Mouse (Mus musculus) gastrocnemius, adult 2 months (tissue): ENCODE data around the gene Ankrd2. TPM values are rescaled to one million over a fixed set of nuclear protein-coding genes. Genes with fewer than 3 reads are reported as not detected.
"Not testable (repeated sequence)": the region's sequence is repeated elsewhere in the genome, so short reads cannot be mapped to it uniquely, and the experiment has no call there.

Experiments
- DNase-seq: peaks from one replicate; pipeline ENCODE4 v3.0.0; 2022
- H3K27ac ChIP-seq: fragments of 200-600 bp; 2 replicates; pipeline ENCODE4 v1.8.1; 2022; ENCODE audit warnings: mild to moderate bottlenecking
- H3K4me3 ChIP-seq: fragments of 200-600 bp; 2 replicates; pipeline ENCODE4 v1.8.1; 2022; ENCODE audit warnings: mild to moderate bottlenecking, moderate library complexity
- CTCF ChIP-seq: fragments of 200-600 bp; IDR thresholded peaks from 2 replicates; pipeline ENCODE4 v1.8.1; 2022; ENCODE audit warnings: antibody characterized with exemption, mild to moderate bottlenecking, moderate library complexity
- intact Hi-C: fragments of 180-260 bp; cut with DNase I; formaldehyde crosslinking; loops from one replicate; pipeline ENCODE4 v1.15.1; 2025
- total RNA-seq, 2 experiments: library from RNA; stranded (reverse); gene quantifications; 2 replicates each; pipeline ENCODE4 v1.2.3; 2021

Gene Ankrd2
- total RNA-seq, 2 experiments from 2014 or later = 154 to 235 TPM

DNA sequence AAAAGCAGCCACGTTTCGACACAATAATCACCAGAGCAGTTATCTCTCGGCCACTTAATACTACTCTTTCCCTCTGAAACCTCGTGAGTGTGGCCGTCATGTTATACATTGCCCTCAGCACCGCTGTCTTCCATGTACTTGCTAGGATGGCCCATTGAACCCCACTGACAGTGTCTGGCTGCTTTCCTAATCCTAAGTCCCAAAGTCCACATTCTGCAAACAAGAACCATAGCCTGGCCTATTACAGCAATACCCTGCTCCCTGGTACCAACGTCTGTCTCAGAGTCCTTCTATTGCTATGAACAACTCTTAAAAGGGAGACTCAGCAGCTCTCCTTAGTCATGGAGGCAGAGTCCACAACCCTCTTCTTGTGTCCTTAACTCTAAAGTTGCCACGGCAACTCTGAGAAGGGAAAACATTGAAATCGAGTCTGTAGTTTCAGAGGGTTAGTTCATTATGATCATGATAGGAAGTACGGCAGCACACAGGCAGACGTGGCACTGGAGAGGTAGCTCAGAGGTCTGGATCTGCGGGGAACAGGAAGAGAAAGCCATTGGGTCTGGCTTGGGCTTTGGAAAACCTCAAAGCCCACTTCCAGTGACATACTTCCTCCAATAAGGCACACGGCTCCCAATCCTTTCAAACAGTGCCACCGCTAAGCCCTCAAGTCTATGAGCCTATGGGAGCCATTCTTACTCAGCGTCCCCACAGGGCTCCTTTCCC, 36.2 kb downstream of the Ankrd2 start:
- H3K27ac ChIP-seq = peak overlapping the region; percentile 35; the same call in 1 of the 2 replicates
- H3K4me3 ChIP-seq = no peak overlapping the region
- no peak for TF ChIP-seq CTCF
- DNase-seq = no peak
- intact Hi-C loops = no loop called here

DNA sequence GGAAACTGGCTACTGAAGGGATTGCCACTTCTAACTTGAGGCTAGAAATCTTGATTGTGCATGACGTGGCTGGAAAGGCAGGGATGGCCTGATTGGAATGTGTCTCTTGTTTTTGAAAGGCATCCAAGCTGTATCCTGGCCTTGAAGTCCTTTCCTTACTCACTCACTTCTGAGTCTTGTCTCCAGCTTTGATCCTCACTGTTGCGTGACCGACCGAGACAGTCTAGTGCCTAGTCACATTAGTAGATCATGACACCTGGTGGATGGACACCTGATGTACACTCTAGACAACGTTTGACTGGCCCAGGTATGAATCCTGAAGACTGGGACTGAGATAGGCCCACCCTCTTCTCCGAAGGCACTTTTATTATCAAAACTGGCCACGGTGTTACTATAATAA, 37.0 kb downstream of the Ankrd2 start:
- intact Hi-C loops = no loop called here
- Histone ChIP-seq H3K4me3 (no peak overlapping the region), H3K27ac (peak overlapping the region; percentile 35; the same call in 1 of the 2 replicates)
- peak; percentile 43 for TF ChIP-seq CTCF
- no peak for DNase-seq

DNA sequence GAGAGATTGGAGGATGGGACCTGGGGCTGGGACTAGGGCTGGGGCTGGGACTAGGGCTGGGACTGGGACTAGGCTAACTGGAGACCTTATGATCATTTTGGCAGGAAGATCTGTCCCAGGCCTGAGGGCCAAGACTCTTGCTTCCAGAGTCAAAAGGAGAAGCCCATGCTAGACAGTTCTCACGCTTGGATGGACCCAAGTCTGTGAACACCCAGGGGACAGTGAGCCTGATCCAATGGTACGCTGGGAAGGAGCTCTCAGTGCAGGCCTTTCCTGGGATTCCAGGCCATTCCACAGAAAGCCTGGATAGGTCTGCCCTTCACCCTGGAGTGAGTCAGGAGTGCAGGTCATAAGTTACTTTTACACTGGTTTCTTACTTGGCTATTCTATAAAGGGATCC, 39.3 kb downstream of the Ankrd2 start:
- no peak overlapping the region for H3K4me3 ChIP-seq
- no peak for TF ChIP-seq CTCF
- intact Hi-C loops = no loop called here
- no peak for DNase-seq
- H3K27ac ChIP-seq = peak overlapping the region; percentile 48

DNA sequence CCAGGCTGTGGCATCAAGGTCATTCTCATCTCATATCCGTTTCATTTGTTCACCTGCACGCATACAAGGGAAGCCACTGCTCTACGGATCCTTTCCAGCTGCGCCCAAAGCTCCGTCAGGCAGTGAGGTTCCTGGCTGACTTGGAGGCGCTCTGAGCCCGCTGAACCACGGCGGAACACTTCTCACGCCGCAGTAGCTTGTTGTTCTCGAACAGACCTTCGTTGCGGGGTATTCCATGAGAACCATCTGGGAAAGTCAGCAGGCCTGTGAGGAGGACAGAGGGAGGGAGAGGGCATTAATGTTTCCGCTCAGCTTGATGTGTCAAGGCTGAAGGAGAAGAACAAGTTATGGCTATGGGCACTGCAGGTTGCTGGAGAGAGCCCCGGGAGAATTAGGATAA, 40.2 kb downstream of the Ankrd2 start:
- H3K27ac ChIP-seq = no peak overlapping the region
- intact Hi-C loops = no loop called here
- TF ChIP-seq CTCF = no peak
- DNase-seq = no peak
- H3K4me3 ChIP-seq = no peak overlapping the region

DNA sequence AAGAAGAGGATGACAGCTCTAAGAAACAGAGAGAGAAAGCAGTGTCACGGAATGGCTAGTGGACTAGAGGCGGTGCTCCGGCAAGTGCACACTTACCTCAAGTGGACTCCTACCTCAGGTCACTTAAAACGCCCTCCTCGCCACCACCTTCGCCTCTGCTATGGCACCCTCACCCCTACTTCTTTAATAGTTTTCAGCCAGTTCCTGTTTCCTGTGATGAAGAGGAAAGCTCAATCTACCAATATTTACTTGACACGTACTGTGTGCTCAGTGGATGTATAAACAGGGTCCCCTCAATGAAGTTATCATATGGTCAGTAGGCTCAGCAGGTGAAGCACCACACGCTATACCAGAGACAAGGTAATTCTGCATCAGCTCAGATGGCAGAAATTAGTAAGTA, 42.8 kb downstream of the Ankrd2 start:
- no peak for TF ChIP-seq CTCF
- intact Hi-C loops = no loop called here
- no peak overlapping the region for H3K4me3 ChIP-seq
- H3K27ac ChIP-seq = no peak overlapping the region
- no peak for DNase-seq

DNA sequence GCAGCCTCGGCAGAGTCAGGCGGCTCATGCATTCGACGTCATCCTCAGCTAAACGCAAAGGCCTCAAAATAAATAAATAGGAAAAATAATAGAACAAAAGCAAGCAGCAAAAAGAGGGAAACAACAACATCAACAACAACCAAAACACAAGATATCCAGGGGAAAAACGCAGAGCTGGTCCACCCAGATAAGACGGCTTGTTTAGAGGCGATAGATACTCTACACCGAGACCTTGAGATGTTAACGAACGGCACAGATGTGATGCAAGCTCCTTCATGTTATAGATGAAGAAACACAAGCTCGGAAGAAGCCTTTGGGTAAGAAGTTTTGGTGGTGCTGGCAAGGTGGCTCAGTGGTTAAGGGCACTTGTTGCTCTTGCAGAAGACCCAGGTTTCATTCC, 43.2 kb downstream of the Ankrd2 start:
- H3K27ac ChIP-seq = no peak overlapping the region
- no peak for DNase-seq
- no peak for TF ChIP-seq CTCF
- H3K4me3 ChIP-seq = no peak overlapping the region
- intact Hi-C loops = no loop called here

DNA sequence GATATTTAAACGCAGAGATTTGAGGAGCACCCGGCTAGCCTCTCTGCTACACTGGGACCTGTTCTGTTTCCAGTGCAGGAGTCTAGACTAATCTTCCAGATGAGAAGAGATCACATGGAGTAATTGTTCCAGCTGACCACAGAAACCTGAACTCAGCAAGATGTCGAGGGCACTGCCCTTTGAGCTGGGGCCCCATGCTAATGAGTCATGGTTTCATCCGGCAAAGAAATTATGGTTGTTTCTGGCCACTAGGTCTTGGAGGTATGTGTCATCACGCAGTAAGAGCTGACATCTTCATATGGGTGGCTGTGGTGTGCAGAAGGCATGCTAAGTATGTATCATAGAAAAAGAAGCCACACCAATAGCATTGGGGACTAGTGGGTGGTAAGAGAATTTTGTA, 44.1 kb downstream of the Ankrd2 start:
- intact Hi-C loops = no loop called here
- Histone ChIP-seq H3K27ac (no peak overlapping the region), H3K4me3 (no peak overlapping the region)
- DNase-seq = no peak
- no peak for TF ChIP-seq CTCF

DNA sequence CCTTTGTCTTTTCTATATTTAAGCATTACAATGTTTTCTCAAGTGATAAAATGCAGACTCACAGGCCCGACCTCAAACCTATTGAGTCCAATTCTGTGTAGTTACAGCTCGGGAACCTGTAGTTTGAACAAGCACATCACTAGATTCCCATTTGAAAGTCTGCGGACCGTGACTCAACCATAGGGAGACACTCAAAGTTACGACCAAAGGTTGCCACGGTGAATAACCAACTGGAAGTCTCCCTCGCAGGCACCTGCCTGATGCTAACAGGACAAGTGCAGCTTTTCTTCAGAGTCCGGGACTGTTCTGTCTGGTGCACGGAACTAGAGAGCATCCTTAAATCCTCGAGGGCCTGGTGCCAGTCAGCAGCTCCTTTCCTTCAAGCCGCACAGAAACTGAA, 44.7 kb downstream of the Ankrd2 start:
- intact Hi-C loops = no loop called here
- no peak for DNase-seq
- no peak for TF ChIP-seq CTCF
- H3K4me3 ChIP-seq = no peak overlapping the region
- no peak overlapping the region for H3K27ac ChIP-seq

DNA sequence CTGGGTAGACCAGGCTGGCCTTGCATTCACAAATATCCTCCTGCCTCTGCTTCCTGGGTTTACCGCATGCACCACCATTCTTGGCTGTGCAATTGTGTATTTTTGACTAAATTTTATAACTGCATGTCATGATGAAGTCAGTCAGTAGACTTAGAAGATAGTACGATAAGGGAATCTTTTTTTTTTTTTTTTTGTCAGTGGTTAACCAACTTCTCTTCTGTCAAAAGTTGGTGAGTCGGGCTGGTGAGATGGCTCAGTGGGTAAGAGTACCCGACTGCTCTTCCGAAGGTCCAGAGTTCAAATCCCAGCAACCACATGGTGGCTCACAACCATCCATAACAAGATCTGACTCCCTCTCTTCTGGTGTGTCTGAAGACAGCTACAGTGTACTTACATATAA, 45.8 kb downstream of the Ankrd2 start:
- intact Hi-C loops, H3K27ac ChIP-seq, DNase-seq, H3K4me3 ChIP-seq: not testable (repeated sequence)

DNA sequence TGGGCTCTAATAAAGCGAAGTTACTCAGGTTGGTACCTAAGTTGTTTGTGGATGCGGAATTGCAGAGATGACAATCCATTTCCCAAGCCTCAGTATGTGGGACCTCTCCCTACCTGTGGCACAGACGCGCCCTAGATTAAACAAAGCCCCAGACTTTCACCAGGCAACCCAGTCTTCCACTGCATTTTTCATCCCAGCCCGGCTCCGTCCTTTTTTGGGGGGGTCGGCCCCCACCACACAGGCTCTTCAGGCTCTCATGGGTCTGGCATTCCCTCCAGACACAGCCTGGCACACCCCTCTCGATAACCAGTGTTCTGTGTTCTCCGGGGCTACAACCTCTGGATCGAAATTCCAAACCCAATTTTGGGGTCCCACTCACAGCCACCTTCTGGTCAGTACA, 49.9 kb downstream of the Ankrd2 start:
- Histone ChIP-seq H3K27ac (no peak overlapping the region), H3K4me3 (peak overlapping the region; percentile 72)
- no peak for DNase-seq
- no peak for TF ChIP-seq CTCF
- intact Hi-C loops = no loop called here

DNA sequence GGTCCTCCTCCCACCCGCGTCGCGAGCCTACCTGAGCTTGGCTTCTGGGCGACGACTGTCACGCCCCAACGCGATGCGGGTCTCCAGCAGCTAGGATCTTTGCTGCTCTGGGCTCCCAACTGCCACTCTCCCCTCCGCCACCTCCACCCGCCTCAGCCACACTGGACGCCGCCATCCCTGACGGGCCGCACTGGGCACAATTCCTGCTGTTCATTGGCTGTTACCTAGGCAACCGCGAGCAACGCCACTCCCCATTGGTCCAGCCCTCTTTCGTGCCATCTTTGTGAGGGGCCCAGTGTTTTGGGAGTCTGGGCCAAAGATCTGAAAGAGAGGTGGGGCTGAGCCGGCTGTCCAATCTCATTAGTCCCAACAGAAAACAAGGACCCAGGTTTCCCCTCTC, 50.4 kb downstream of the Ankrd2 start, which contains the start of gene Morn4:
TSS of gene Morn4 (minus strand) at position 192 of the 400 bp plus-strand sequence.
- H3K27ac ChIP-seq = no peak within 1 kb of the TSS
- intact Hi-C loops = no loop called here
- peak; percentile 81 for DNase-seq
- peak within 1 kb of the TSS; percentile 72 for H3K4me3 ChIP-seq
- TF ChIP-seq CTCF = no peak

DNA sequence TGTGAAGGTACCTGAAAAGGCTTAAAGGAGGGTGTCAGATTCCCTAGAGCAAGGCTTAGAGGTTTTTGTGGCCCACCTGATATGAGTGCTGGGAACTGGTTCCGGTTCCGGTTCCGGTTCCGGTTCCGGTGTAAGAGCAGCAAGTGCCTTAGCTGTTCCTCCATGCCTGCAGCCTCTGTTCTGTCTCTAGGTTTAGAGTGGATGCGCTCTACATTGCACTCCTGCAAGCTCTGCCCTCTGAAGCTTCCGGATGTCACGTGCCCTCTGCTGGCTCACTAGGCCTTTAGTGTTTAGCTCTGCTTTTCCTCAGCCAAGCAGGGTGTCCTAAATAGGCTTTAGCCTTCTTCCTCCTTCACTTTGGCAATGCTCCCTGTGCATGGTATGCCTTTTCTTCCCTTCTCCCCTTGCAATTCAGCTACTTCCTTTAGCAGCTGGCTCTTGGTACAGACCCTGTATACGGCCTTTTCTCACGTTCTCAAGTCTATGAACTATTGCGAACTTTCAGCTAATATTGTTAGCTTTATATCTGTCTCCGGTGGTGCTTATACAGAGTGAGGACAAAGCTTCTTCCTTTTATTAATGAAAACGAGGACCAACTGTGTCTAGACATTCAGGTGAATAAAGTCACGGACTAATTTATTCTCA, 53.4 kb downstream of the Ankrd2 start:
- intact Hi-C loops = no loop called here
- no peak for TF ChIP-seq CTCF
- Histone ChIP-seq H3K27ac (peak overlapping the region; percentile 95), H3K4me3 (peak overlapping the region; percentile 89)
- DNase-seq = peak; percentile 73

DNA sequence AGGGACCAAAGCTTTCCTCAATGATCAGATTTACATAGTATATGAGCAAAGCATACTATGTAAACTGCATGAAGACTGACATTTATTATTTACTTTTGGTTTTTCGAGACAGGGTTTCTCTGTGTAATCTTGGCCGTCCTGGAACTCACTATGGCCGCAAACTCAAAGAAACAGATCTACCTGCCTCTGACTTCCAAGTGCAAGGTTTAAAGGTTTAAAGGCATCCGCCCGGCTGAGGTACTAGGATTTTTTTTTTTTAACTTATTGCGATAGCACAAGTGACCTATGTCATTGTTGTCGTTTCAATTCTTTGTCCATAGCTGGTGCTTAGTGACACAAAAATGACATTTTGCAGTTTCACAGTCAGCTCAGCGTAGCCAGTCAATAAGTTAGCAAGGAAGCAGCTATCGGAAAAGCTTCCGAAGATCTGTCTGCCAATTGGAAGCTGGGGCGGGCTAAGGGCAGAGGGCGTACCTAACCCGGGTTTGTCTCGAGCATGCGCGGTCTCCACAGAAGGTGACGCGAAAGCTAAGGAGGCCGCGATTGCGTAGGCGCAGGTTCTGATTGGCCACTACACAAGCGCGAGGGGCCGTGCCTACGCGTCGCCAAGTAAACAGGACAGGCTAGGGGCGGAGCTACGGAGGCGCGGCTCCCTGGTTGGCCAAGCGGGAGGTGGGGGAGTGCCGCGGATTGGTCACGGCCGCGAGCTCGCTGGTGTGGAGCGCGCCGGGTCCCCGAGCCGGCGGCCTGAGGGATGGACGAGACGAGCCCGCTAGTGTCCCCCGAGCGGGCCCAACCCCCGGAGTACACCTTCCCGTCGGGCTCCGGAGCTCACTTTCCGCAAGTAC, 54.2 kb downstream of the Ankrd2 start, which contains the start of gene Pi4k2a:
TSS of gene Pi4k2a (plus strand) at position 723 of the 848 bp plus-strand sequence.
- DNase-seq = peak; percentile 100
- peak within 1 kb of the TSS; percentile 95 for H3K27ac ChIP-seq
- TF ChIP-seq CTCF = no peak; the same call in 1 of the 2 replicates
- intact Hi-C loops = loop anchor here (2.0 kb wide), 1 partner anchor 39 kb away; the partner anchor contains the start of gene Avpi1
- H3K4me3 ChIP-seq = peak within 1 kb of the TSS; percentile 89
